Mouse (Mus musculus): ENCODE data around the gene Etnk1.

- no peak for TF ChIP-seq CTCF (IDR thresholded peaks at IDR 0.05; ENCODE audit: extremely low read depth, insufficient read depth, low read length)
- no peak for TF ChIP-seq POLR2A (IDR thresholded peaks at IDR 0.05; ENCODE audit: extremely low read depth, insufficient read depth, low read length)
Observed at GRCm38 (mm10) chr6:143229906-143230305, 62.9 kb downstream of the Etnk1 start.
